Mouse (Mus musculus) stomach, embryonic 14.5 days (tissue): Measurements from ENCODE around the gene Smim7. TPM values are rescaled to one million over a fixed set of nuclear protein-coding genes. Genes with fewer than 3 reads are reported as not detected.

Experiments
- ATAC-seq: fragments of 200-750 bp; cut with Nextera tagmentation; 2 replicates; pipeline ENCODE4 v1.8.0; 2017; ENCODE audit warnings: low read depth, moderate TSS enrichment; ENCODE audit not compliant: insufficient number of reproducible peaks, insufficient read depth, low FRiP score
- H3K27ac ChIP-seq: fragments of 300-500 bp; sonication (generic); 2 replicates; pipeline ENCODE4 v1.5.1; 2014; ENCODE audit warnings: mild to moderate bottlenecking, low read length, moderate library complexity, mixed read lengths
- H3K27me3 ChIP-seq: fragments of 300-500 bp; sonication (generic); 2 replicates; pipeline ENCODE4 v1.6.1; 2014; ENCODE audit warnings: low read length, control low read depth, mixed read lengths; ENCODE audit not compliant: control insufficient read depth, insufficient read depth
- H3K36me3 ChIP-seq: fragments of 300-500 bp; sonication (generic); 2 replicates; pipeline ENCODE4 v1.6.1; 2014; ENCODE audit warnings: mild to moderate bottlenecking, control low read depth, low read length, moderate library complexity, mixed read lengths; ENCODE audit not compliant: control insufficient read depth, insufficient read depth
- H3K4me1 ChIP-seq: fragments of 300-500 bp; sonication (generic); 2 replicates; pipeline ENCODE4 v1.6.1; 2014; ENCODE audit warnings: low read length, control low read depth, mixed read lengths; ENCODE audit not compliant: control insufficient read depth, insufficient read depth
- H3K4me2 ChIP-seq: fragments of 300-500 bp; sonication (generic); replicated peaks from 2 replicates; pipeline ENCODE4 v1.6.1; 2014; ENCODE audit warnings: low read depth, low read length, control low read depth
- H3K4me3 ChIP-seq: fragments of 300-500 bp; sonication (generic); 2 replicates; pipeline ENCODE4 v1.5.1; 2014; ENCODE audit warnings: low read depth, low read length, control low read depth
- H3K9ac ChIP-seq: fragments of 300-500 bp; sonication (generic); replicated peaks from 2 replicates; pipeline ENCODE4 v1.6.1; 2014; ENCODE audit warnings: low read depth, mild to moderate bottlenecking, control low read depth, low read length, moderate library complexity, mixed read lengths
- H3K9me3 ChIP-seq: fragments of 300-500 bp; sonication (generic); 2 replicates; pipeline ENCODE4 v1.6.1; 2016; ENCODE audit warnings: low read depth, low read length, control low read depth; ENCODE audit not compliant: control insufficient read depth
- WGBS: fragments of 180-500 bp; shearing (Covaris S2); extraction: QIAGEN DNeasy Blood & Tissue Kit; methylation state at CpG from one replicate; pipeline ENCODE4 v1.1.7; 2014; 5-methylcytosine and 5-hydroxymethylcytosine counted together
- polyA plus RNA-seq: library from polyadenylated mRNA; unstranded; fragments of >200 nt; fragmentation: Nextera tagmentation; extraction: Ambion mirVana; gene quantifications from 2 replicates; pipeline ENCODE4 v1.2.1, GENCODE M21; 2014

Gene Smim7
- polyA plus RNA-seq, 1 experiment from 2014 or later: 154 TPM

DNA sequence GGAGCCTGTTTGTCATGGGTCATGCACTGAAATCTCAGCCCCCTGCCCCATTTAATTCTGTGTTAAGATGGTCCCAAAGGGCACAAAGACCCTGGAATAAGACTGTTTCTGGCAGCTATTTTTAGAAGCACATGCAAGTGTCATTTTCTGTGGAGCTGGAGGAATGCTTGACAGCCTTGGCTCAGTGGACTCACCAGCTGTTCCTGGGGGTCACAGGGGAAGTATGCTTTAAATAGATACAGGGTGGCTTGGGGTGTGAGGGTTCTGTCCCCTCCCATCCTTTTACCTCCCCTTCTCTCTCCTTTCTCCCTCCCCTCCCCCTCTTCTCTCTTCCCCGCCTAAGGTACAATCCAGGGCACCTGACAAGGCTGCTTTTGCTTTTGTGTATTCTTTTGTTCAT is 7.1 kb upstream of the Smim7 start:
- H3K9me3 ChIP-seq: no peaks in the 10 kb centered on the region; the same call in 1 of the 2 replicates
- no peaks in the 10 kb centered on the region for H3K27me3 ChIP-seq
- H3K36me3 ChIP-seq: peaks cover 8% of the 10 kb centered on the region; the same call in 1 of the 2 replicates
- no peak overlapping the region for H3K27ac ChIP-seq
- no peak overlapping the region for H3K4me3 ChIP-seq
- H3K9ac ChIP-seq: no peak overlapping the region
- H3K4me2 ChIP-seq: no peak overlapping the region
- ATAC-seq: no peak
- WGBS: 55% methylated on average over 1 of the region's 1 CpGs
- H3K4me1 ChIP-seq: 0 out of 2 replicates have a peak, but pooled peaks cover 2% of the 10 kb centered on the region

DNA sequence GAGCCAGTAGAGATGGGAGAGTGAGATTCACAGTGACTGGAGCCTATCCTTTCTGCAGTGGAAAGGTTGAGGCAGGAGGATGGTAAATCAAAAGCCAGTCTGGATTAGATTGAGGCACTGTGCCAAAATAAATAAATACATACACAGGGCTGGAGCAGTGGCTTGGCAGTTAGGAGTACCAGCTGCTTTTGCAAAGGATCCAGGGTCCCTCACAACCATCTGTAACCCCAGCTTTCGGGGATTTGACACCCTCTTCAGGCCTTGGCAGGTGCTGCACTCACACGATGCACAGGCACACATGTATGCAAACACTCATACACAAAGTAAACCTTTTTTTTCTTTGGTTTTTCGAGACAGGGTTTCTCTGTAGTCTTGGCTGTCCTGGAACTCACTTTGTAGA is 6.4 kb upstream of the Smim7 start:
- H3K4me3 ChIP-seq: no peak overlapping the region
- no peak for ATAC-seq
- H3K27me3 ChIP-seq: no peaks in the 10 kb centered on the region
- 82% methylated on average over 3 of the region's 3 CpGs for whole genome bisulfite sequencing
- no peaks in the 10 kb centered on the region; the same call in 1 of the 2 replicates for H3K9me3 ChIP-seq
- no peak overlapping the region for H3K27ac ChIP-seq
- H3K4me1 ChIP-seq: 0 out of 2 replicates have a peak, but pooled peaks cover 2% of the 10 kb centered on the region
- H3K36me3 ChIP-seq: peaks cover 8% of the 10 kb centered on the region; the same call in 1 of the 2 replicates
- no peak overlapping the region for H3K9ac ChIP-seq
- no peak overlapping the region for H3K4me2 ChIP-seq

DNA sequence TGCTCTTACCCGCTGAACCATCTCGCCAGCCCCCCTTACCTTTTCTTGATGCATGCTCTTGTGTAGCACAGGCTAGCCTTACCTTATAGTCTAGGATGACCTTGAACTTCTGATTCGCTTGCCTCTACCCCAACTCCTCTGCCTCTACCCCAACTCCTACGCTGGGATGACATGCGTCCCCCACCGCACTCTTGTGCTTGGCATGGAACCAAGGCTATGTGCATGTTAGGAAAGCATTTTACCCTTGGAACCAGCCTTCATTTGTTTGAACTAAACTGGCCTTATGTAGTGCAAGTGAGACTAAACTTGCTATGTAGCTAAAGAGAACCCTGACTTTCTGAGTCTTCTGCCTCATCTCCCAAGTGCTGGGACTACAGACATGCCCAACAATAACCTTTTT is 5.0 kb upstream of the Smim7 start:
- no peaks in the 10 kb centered on the region; the same call in 1 of the 2 replicates for H3K9me3 ChIP-seq
- no peak overlapping the region for H3K4me3 ChIP-seq
- no peak overlapping the region for H3K27ac ChIP-seq
- no peaks in the 10 kb centered on the region for H3K27me3 ChIP-seq
- H3K4me2 ChIP-seq: no peak overlapping the region
- no peak overlapping the region for H3K9ac ChIP-seq
- peaks cover 8% of the 10 kb centered on the region; the same call in 1 of the 2 replicates for H3K36me3 ChIP-seq
- WGBS: 96% methylated on average over 6 of the region's 6 CpGs
- ATAC-seq: no peak
- 0 out of 2 replicates have a peak, but pooled peaks cover 2% of the 10 kb centered on the region for H3K4me1 ChIP-seq

DNA sequence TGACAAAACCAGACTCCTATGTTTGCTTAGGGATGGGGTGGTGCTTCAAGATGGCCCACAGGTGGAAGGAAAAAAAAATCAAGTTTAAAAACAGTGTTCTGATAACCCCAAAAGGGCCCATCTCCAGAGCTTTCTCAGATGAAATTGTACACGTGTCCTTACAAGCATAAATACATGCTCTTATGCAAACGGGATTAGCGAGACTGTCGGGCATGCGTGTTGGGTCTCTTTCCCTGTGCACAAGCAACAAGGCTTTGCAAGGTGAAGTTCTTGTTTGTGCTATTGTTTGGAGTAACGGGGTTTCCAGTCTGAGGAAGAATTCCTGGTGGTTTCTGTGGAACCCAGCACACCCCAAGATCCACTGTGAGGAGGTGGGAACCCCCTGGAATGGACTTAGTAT is 2.6 kb upstream of the Smim7 start:
- H3K9ac ChIP-seq: no peak overlapping the region
- 0 out of 2 replicates have a peak, but pooled peaks cover 2% of the 10 kb centered on the region for H3K4me1 ChIP-seq
- no peaks in the 10 kb centered on the region for H3K27me3 ChIP-seq
- no peak overlapping the region for H3K4me2 ChIP-seq
- H3K4me3 ChIP-seq: no peak overlapping the region
- H3K27ac ChIP-seq: no peak overlapping the region
- no peak for ATAC-seq
- H3K9me3 ChIP-seq: no peaks in the 10 kb centered on the region; the same call in 1 of the 2 replicates
- peaks cover 11% of the 10 kb centered on the region for H3K36me3 ChIP-seq
- WGBS: 74% methylated on average over 6 of the region's 6 CpGs

DNA sequence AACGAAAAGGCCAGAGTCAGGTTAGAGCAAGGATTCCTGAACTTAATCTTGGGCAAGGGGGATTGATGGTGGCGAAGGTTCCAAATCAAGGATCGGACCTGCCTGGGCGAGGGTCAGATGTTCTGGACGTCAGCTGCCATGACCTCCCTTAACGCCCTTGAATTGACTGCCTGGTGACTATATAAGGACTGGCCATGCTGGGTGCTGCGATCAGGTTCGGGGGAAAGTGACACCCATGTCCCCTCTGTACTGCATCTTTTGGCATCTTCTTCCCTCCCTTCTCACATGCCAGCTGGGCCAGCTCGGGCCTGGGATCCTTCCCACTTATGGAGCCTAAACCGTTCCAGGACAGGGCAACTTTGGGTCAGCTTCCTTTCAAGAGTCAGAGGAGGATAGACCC is 1.6 kb upstream of the Smim7 start:
- Histone ChIP-seq H3K27me3 (no peaks in the 10 kb centered on the region), H3K36me3 (peaks cover 20% of the 10 kb centered on the region), H3K27ac (peak overlapping the region; percentile 94; the same call in 1 of the 2 replicates), H3K4me2 (peak overlapping the region; percentile 97), H3K9ac (peak overlapping the region; percentile 64), H3K4me1 (no peaks in the 10 kb centered on the region), H3K9me3 (no peaks in the 10 kb centered on the region; the same call in 1 of the 2 replicates), H3K4me3 (peak overlapping the region; percentile 65)
- WGBS: 4% methylated on average over 10 of the region's 10 CpGs
- no peak for ATAC-seq

DNA sequence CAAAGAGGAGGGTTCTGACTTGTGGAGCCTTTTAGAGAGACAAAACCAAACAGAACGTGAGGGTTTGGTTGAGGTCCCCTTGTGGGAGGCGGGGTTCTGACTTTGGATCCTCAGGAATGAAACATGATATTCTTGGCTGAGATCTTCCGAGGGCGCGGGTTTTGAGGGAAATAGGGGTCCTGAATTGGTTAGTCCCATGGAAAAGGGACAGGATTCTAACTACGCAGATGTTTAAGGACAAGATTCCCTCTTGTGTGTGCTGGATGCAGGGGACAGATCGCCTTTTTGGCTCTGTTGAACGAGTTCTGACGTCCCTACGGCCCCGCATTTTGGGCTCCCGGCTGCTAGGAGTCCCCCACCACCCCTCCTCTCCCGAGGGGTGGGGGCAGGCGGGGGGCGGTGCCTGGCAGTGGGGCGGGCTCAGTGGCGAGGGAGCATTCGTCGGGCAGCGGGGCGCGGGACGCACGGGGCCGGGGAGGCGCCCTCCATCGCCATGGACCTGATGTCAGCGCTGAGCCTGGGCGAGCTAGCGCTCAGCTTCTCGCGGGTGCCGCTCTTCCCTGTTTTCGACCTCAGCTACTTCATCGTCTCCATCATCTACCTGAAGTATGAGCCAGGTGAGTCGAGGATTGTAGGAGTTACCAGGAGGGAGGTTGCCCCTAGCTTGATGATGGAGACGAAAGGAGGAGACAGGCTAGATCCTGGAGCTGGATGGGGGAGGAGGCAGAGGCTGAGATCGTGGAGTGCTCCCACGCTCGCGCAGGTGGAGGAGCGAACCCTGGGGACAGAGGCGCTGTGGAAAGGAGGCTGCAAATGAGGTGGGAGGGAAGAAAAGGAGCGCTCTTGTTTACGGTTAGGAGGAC is 954 bp upstream of the Smim7 start, which contains the start of gene Tmem38a:
Gene Tmem38a (plus strand): TSS at position 445 of the 863 bp plus-strand sequence.
- peak within 1 kb of the TSS; percentile 97 for H3K4me2 ChIP-seq
- WGBS: under 1% methylated on average over 45 of the region's 45 CpGs
- peak within 1 kb of the TSS; percentile 65 for H3K4me3 ChIP-seq
- H3K27me3 ChIP-seq: no peaks in the 10 kb centered on the region
- peaks cover 27% of the 10 kb centered on the region for H3K36me3 ChIP-seq
- ATAC-seq: peak; percentile 35; the same call in 1 of the 2 replicates
- H3K9me3 ChIP-seq: no peaks in the 10 kb centered on the region
- no peaks in the 10 kb centered on the region for H3K4me1 ChIP-seq
- H3K27ac ChIP-seq: peak within 1 kb of the TSS; percentile 94
- H3K9ac ChIP-seq: peak within 1 kb of the TSS; percentile 64

DNA sequence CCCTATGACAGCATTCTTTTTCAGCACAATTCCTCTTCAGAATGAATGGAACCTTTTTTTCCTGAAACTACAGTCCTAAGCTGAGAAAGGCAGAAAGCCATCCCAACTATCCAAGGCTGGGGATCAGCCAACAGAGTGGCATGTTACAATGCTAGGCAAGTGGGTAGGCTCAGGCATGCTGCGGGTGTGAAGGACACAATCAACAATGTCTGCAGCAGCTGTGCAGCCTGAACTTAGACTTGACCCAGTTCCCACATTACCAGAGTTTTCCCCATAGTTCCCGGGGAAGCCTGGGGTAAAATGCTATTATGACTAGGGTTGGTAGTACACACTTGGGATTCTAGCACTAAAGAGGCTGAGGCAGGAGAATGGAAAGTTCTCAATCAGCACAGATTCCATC is 4.9 kb downstream of the Smim7 start:
- no peak overlapping the region for H3K9ac ChIP-seq
- no peak overlapping the region for H3K4me2 ChIP-seq
- peaks cover 49% of the 10 kb centered on the region for H3K36me3 ChIP-seq
- no peaks in the 10 kb centered on the region for H3K4me1 ChIP-seq
- no peaks in the 10 kb centered on the region for H3K9me3 ChIP-seq
- no peak for ATAC-seq
- no peak overlapping the region for H3K4me3 ChIP-seq
- no peaks in the 10 kb centered on the region for H3K27me3 ChIP-seq
- WGBS: 98% methylated on average over 2 of the region's 2 CpGs
- no peak overlapping the region for H3K27ac ChIP-seq

DNA sequence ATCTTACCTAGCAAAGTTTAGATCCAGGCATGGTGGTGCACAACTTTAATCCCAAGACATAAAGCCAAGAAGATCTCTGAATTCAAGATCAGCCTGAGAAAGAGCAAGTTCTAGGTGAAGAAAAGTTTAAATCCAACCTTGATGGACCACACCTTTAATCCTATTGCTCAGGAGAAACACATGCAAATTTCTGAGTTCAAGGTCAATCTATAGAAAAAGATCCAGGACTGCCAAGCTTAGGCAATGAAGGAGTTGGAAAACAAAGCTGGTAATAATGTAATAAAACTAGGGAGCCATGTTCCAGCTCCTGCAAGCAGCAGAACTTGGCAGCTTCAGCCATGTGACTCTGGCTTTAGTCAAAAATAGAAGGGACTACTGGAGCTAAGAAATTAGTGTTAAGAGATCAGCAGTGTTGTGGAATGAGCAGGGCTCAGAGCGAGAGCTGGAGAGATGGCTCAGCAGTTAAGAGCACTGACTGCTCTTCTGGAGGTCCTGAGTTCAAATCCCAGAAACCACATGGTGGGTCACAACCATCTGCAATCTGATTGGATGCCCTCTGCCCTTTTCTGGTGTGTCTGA is 9.7 kb downstream of the Smim7 start:
- Histone ChIP-seq H3K4me1 (no peaks in the 10 kb centered on the region), H3K27ac (no peak overlapping the region), H3K4me3 (no peak overlapping the region), H3K4me2 (no peak overlapping the region), H3K36me3 (peaks cover 23% of the 10 kb centered on the region; the same call in 1 of the 2 replicates), H3K27me3 (no peaks in the 10 kb centered on the region), H3K9me3 (no peaks in the 10 kb centered on the region), H3K9ac (no peak overlapping the region)
- ATAC-seq: no peak
- WGBS: 86% methylated on average over 1 of the region's 1 CpGs
